ENCODE assay signal across 8 mouse cellular contexts in genomic region chr6:92787376-92787712, GRCm38 (mm10). TPM values are rescaled to one million over a fixed set of nuclear protein-coding genes. Genes with fewer than 3 reads are reported as not detected.
DNase-seq lines count a peak whose midpoint lies in the region; ATAC-seq and TF ChIP-seq lines count a peak whose summit lies in the region.

No protein-coding gene starts in this region.

- H3K27me3 ChIP-seq in ES-Bruce4 (ENCODE audit: control insufficient read depth, insufficient read depth, low read length, poor library complexity, severe bottlenecking): no peaks in the 10 kb centered on the region
- 0 out of 2 replicates have a peak, but pooled peaks cover 4% of the 10 kb centered on the region for H3K27me3 ChIP-seq in forebrain, embryonic 14.5 days (replicated peaks; ENCODE audit: control insufficient read depth, insufficient read depth, low read length)
- no peaks in the 10 kb centered on the region for H3K27me3 ChIP-seq in heart, postnatal 0 days (ENCODE audit: control insufficient read depth, insufficient read depth, low read length)
- peaks cover 19% of the 10 kb centered on the region for H3K27me3 ChIP-seq in liver, embryonic 13.5 days
- H3K27me3 ChIP-seq in neural tube, embryonic 15.5 days (replicated peaks): peaks cover 14% of the 10 kb centered on the region; the same call in 1 of the 2 replicates

- no peaks in the 10 kb centered on the region for H3K9me3 ChIP-seq in ES-Bruce4 (replicated peaks; ENCODE audit: control insufficient read depth, insufficient read depth, low read length, poor library complexity, severe bottlenecking)
- H3K9me3 ChIP-seq in forebrain, embryonic 14.5 days (replicated peaks; ENCODE audit: control insufficient read depth, low read length): no peaks in the 10 kb centered on the region
- H3K9me3 ChIP-seq in heart, postnatal 0 days (replicated peaks; ENCODE audit: control insufficient read depth, low read length): no peaks in the 10 kb centered on the region
- H3K9me3 ChIP-seq in liver, embryonic 13.5 days (replicated peaks): no peaks in the 10 kb centered on the region
- no peaks in the 10 kb centered on the region for H3K9me3 ChIP-seq in neural tube, embryonic 15.5 days (replicated peaks)

- TF ChIP-seq CTCF in ES-Bruce4 (IDR thresholded peaks at IDR 0.05; ENCODE audit: low read depth, low read length): peak; percentile 86
- TF ChIP-seq CTCF in heart, postnatal 0 days (IDR thresholded peaks at IDR 0.05; ENCODE audit: low read depth): peak; percentile 84

- no peaks in the 10 kb centered on the region for H3K4me1 ChIP-seq in ES-Bruce4 (ENCODE audit: control insufficient read depth, insufficient read depth, low read length)
- H3K4me1 ChIP-seq in forebrain, embryonic 14.5 days (ENCODE audit: control insufficient read depth, insufficient read depth, low read length): no peaks in the 10 kb centered on the region
- H3K4me1 ChIP-seq in heart, postnatal 0 days (ENCODE audit: control insufficient read depth, insufficient read depth): no peaks in the 10 kb centered on the region
- no peaks in the 10 kb centered on the region for H3K4me1 ChIP-seq in liver, embryonic 13.5 days (replicated peaks)
- H3K4me1 ChIP-seq in neural tube, embryonic 15.5 days: peaks cover 10% of the 10 kb centered on the region

- peak overlapping the region; percentile 62 for H3K4me2 ChIP-seq in forebrain, embryonic 14.5 days (ENCODE audit: low read length)
- peak overlapping the region; percentile 47 for H3K4me2 ChIP-seq in heart, postnatal 0 days (ENCODE audit: low read depth, low read length)
- H3K4me2 ChIP-seq in liver, embryonic 13.5 days: no peak overlapping the region
- H3K4me2 ChIP-seq in neural tube, embryonic 15.5 days: peak overlapping the region; percentile 76

- no peak for TF ChIP-seq EP300 in ES-Bruce4 (IDR thresholded peaks at IDR 0.05; ENCODE audit: insufficient read depth, low read depth, low read length)
- no peak for TF ChIP-seq EP300 in heart, postnatal 0 days (IDR thresholded peaks at IDR 0.05; ENCODE audit: low read depth)

- H3K9ac ChIP-seq in ES-Bruce4 (ENCODE audit: low read depth, poor library complexity, severe bottlenecking): no peak overlapping the region
- peak overlapping the region; percentile 58 for H3K9ac ChIP-seq in forebrain, embryonic 14.5 days (ENCODE audit: low read length)
- no peak overlapping the region for H3K9ac ChIP-seq in heart, postnatal 0 days (replicated peaks; ENCODE audit: low read depth, low read length)
- H3K9ac ChIP-seq in liver, embryonic 13.5 days: no peak overlapping the region
- peak overlapping the region; percentile 47 for H3K9ac ChIP-seq in neural tube, embryonic 15.5 days (replicated peaks)

- 1% methylated on average over 12 of the region's 12 CpGs for WGBS in forebrain, embryonic 14.5 days
- WGBS in heart, postnatal 0 days: 5% methylated on average over 12 of the region's 12 CpGs
- 3% methylated on average over 11 of the region's 12 CpGs for WGBS in liver, embryonic 13.5 days (ENCODE audit: insufficient replicate concordance)
- WGBS in neural tube, embryonic 15.5 days: 0% methylated on average over 10 of the region's 12 CpGs

- peak; percentile 9 for DNase-seq in c-Kit-positive CD71-positive TER-119-negative erythroid progenitor cells, embryonic 14.5 days (ENCODE audit: low read depth)
- DNase-seq in forebrain, embryonic 14.5 days (ENCODE audit: low spot score): peak; percentile 93
- peak; percentile 85 for DNase-seq in heart, postnatal 0 days (ENCODE audit: low spot score)
- DNase-seq in kidney, postnatal 36 days: peak; percentile 96 to 97
- DNase-seq in liver, embryonic 13.5 days: peak; percentile 14
- peak; percentile 44 for DNase-seq in thymus, postnatal 0 days (ENCODE audit: low spot score)

- peak; percentile 93 for ATAC-seq in forebrain, embryonic 14.5 days
- ATAC-seq in heart, postnatal 0 days (ENCODE audit: insufficient read depth, low read depth): peak; percentile 88
- no peak for ATAC-seq in liver, embryonic 13.5 days (ENCODE audit: low read depth)
- peak; percentile 83 for ATAC-seq in neural tube, embryonic 15.5 days (ENCODE audit: low FRiP score)

- H3K36me3 ChIP-seq in ES-Bruce4 (ENCODE audit: control insufficient read depth, insufficient read depth, low read length, poor library complexity, severe bottlenecking): no peaks in the 10 kb centered on the region
- no peaks in the 10 kb centered on the region for H3K36me3 ChIP-seq in forebrain, embryonic 14.5 days (ENCODE audit: control insufficient read depth, insufficient read depth, low read length)
- H3K36me3 ChIP-seq in heart, postnatal 0 days (replicated peaks; ENCODE audit: control insufficient read depth, insufficient read depth, low read length): peaks cover 29% of the 10 kb centered on the region
- no peaks in the 10 kb centered on the region for H3K36me3 ChIP-seq in liver, embryonic 13.5 days
- no peaks in the 10 kb centered on the region for H3K36me3 ChIP-seq in neural tube, embryonic 15.5 days

- no peak overlapping the region for H3K27ac ChIP-seq in ES-Bruce4 (ENCODE audit: insufficient read depth, low read length)
- no peak overlapping the region for H3K27ac ChIP-seq in forebrain, embryonic 14.5 days (ENCODE audit: low read depth, low read length)
- no peak overlapping the region for H3K27ac ChIP-seq in heart, postnatal 0 days (ENCODE audit: low read depth)
- H3K27ac ChIP-seq in liver, embryonic 13.5 days: no peak overlapping the region
- no peak overlapping the region for H3K27ac ChIP-seq in neural tube, embryonic 15.5 days (replicated peaks)

- no peak overlapping the region for H3K4me3 ChIP-seq in ES-Bruce4 (ENCODE audit: low read depth, low read length)
- H3K4me3 ChIP-seq in forebrain, embryonic 14.5 days (ENCODE audit: low read depth, low read length): peak overlapping the region; percentile 26
- peak overlapping the region; percentile 12; the same call in 1 of the 2 replicates for H3K4me3 ChIP-seq in heart, postnatal 0 days (ENCODE audit: low read depth, low read length)
- no peak overlapping the region for H3K4me3 ChIP-seq in liver, embryonic 13.5 days (replicated peaks)
- H3K4me3 ChIP-seq in neural tube, embryonic 15.5 days (replicated peaks): peak overlapping the region; percentile 39

- TF ChIP-seq POLR2A in ES-Bruce4 (IDR thresholded peaks at IDR 0.05; ENCODE audit: insufficient read depth, low read length): no peak

RNA-seq across cellular contexts. Expression of gene A730049H05Rik, which starts 28.9 kb away (rescaled TPM):
- polyA plus RNA-seq in ES-Bruce4 (2011; ENCODE audit: insufficient read depth, insufficient read length, low read depth, missing spikeins): 0.40 TPM in 1 of 2 replicates, not detected in the other
- polyA plus RNA-seq in forebrain, embryonic 14.5 days (2014; fragmentation: Nextera tagmentation; extraction: Ambion mirVana): 0.22 TPM in 1 of 2 replicates, not detected in the other
- 0.46 TPM in 2 replicates for total RNA-seq in heart, postnatal 0 days (2014; rRNA removed; ENCODE audit: low replicate concordance)
- polyA plus RNA-seq in heart, postnatal 0 days (2015; fragmentation: Nextera tagmentation; extraction: Ambion mirVana): 1.3 and 1.7 TPM in 2 replicates
- polyA plus RNA-seq in liver, embryonic 13.5 days (2015; fragmentation: Nextera tagmentation; extraction: Ambion mirVana): 0.09 and 0.22 TPM in 2 replicates
- 0.36 and 0.68 TPM in 2 replicates for polyA plus RNA-seq in neural tube, embryonic 15.5 days (2015; fragmentation: Nextera tagmentation; extraction: Ambion mirVana)
- 0.23 TPM in 2 replicates for polyA plus RNA-seq in thymus, postnatal 0 days (2015; fragmentation: Nextera tagmentation; extraction: Ambion mirVana)

Comparison
In these comparisons a context has a peak if more than half of its experiments do, and no peak if none do; other contexts are left out.
1. H3K4me3 ChIP-seq: peak in forebrain, embryonic 14.5 days (single experiment), heart, postnatal 0 days (single experiment) and neural tube, embryonic 15.5 days (single experiment); none in ES-Bruce4 (single experiment) and liver, embryonic 13.5 days (single experiment).
2. H3K9ac ChIP-seq: peak in forebrain, embryonic 14.5 days (single experiment) and neural tube, embryonic 15.5 days (single experiment); none in ES-Bruce4 (single experiment), heart, postnatal 0 days (single experiment) and liver, embryonic 13.5 days (single experiment).
3. DNase-seq: peak in every context shown above with its lines; median percentile 96 in kidney, postnatal 36 days; 93 in forebrain, embryonic 14.5 days; 85 in heart, postnatal 0 days; 44 in thymus, postnatal 0 days; 14 in liver, embryonic 13.5 days; 9 in c-Kit-positive CD71-positive TER-119-negative erythroid progenitor cells, embryonic 14.5 days.